Mouse (Mus musculus): Measurements from ENCODE around the gene Gm13040.
"Not testable (repeated sequence)": the region's sequence is repeated elsewhere in the genome, so short reads cannot be mapped to it uniquely, and the experiment has no call there.

Gene Gm13040

DNA sequence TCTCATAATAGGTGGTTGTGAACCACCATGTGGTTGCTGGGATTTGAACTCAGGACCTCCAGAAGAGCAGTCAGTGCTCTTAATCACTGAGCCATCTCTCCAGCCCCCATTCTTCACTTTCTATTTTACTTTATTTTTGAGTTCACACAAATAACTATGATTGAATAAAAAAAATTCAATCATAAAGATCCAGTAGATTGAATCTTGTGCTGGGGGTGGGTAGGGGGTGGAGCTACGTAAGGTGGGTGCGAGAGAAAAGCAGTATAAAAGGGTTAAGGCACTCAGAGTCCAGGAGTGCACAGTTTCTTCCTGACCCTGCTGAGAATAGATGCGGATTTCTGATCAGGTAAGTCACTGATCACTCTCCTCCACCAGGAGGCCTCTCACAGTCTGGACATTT, at the start of gene Gm13040:
Gm13040 (plus strand) TSS at position 301 of the 400 bp plus-strand sequence.
- not testable (repeated sequence) for DNase-seq (ENCODE audit: low spot score in 2 of 2)

DNA sequence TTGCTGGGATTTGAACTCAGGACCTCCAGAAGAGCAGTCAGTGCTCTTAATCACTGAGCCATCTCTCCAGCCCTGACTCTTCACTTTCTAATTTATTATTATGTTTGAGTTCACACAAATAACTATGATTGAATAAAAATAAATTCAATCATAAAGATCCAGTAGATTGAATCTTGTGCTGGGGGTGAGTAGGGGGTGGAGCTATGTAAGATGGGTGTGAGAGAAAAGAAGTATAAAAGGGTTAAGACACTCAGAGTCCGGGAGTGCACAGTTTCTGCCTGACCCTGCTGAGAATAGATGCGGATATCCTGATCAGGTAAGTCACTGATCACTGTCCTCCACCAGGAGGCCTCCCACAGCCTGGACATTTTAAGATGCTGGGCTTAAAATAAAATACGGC, 24.7 kb upstream of the Gm13040 start, which contains the start of gene Gm13043:
Gm13043 (plus strand) TSS at position 301 of the 400 bp plus-strand sequence.
- DNase-seq (ENCODE audit: low spot score in 2 of 2): no peak

DNA sequence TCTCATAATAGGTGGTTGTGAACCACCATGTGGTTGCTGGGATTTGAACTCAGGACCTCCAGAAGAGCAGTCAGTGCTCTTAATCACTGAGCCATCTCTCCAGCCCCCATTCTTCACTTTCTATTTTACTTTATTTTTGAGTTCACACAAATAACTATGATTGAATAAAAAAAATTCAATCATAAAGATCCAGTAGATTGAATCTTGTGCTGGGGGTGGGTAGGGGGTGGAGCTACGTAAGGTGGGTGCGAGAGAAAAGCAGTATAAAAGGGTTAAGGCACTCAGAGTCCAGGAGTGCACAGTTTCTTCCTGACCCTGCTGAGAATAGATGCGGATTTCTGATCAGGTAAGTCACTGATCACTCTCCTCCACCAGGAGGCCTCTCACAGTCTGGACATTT, 15.6 kb downstream of the Gm13040 start, which contains the start of the genes BC080695 and Gm13057:
BC080695 (plus strand) TSS at position 301 of the 400 bp plus-strand sequence.
Gm13057 (plus strand) TSS at position 310 of the 400 bp plus-strand sequence.
- not testable (repeated sequence) for DNase-seq (ENCODE audit: low spot score in 2 of 2)

Data from natural killer cell, adult 2 months (primary cell).